Mouse (Mus musculus) ES-E14 (cell line): ENCODE results near the gene Aldh9a1. TPM values are rescaled to one million over a fixed set of nuclear protein-coding genes. Genes with fewer than 3 reads are reported as not detected.

Source experiments
- DNase-seq: peaks from one replicate; pipeline ENCODE4 v3.0.0-alpha.2; 2013; ENCODE audit warnings: low read depth, low spot score
- H3K27ac ChIP-seq: 2 replicates; pipeline ENCODE4 v1.5.1; 2012; ENCODE audit warnings: low read depth, mild to moderate bottlenecking, low read length, moderate library complexity, mixed read lengths; ENCODE audit not compliant: poor library complexity, insufficient read depth, severe bottlenecking
- H3K36me3 ChIP-seq: 2 replicates; pipeline ENCODE4 v1.6.1; 2012; ENCODE audit warnings: mild to moderate bottlenecking, low read length, moderate library complexity, mixed read lengths; ENCODE audit not compliant: control insufficient read depth, poor library complexity, insufficient read depth, severe bottlenecking
- H3K4me1 ChIP-seq, 2 experiments: fragments of 150-350 bp in 1 of 2; sonication (generic) in 1 of 2; 2 replicates each; pipeline ENCODE4 v1.6.1; 2012; ENCODE audit warnings: low read length in 2 of 2, mild to moderate bottlenecking in 1 of 2, mixed read lengths in 1 of 2; ENCODE audit not compliant: control insufficient read depth in 2 of 2, insufficient read depth in 2 of 2, poor library complexity in 1 of 2
- H3K4me3 ChIP-seq, 2 experiments: fragments of 150-350 bp in 1 of 2; sonication (generic) in 1 of 2; 2 replicates each; pipeline ENCODE4 v1.5.1; 2012; ENCODE audit warnings: low read length in 2 of 2, low read depth in 1 of 2, mild to moderate bottlenecking in 1 of 2, mixed read lengths in 1 of 2; ENCODE audit not compliant: insufficient read depth in 1 of 2, poor library complexity in 1 of 2, severe bottlenecking in 1 of 2
- H3K9ac ChIP-seq: 2 replicates; pipeline ENCODE4 v1.6.1; 2012; ENCODE audit warnings: low read depth, mild to moderate bottlenecking, low read length, mixed read lengths; ENCODE audit not compliant: poor library complexity, insufficient read depth, severe bottlenecking
- H3K9me3 ChIP-seq: fragments of 150-350 bp; sonication (generic); 2 replicates; pipeline ENCODE4 v1.6.1; 2012; ENCODE audit warnings: low read depth, mild to moderate bottlenecking, low read length; ENCODE audit not compliant: control insufficient read depth, insufficient read depth
- CHD2 ChIP-seq: IDR thresholded peaks from 2 replicates; pipeline ENCODE4 v1.6.1; 2014; ENCODE audit warnings: mild to moderate bottlenecking, low read depth, low read length, inconsistent platforms
- HCFC1 ChIP-seq: IDR thresholded peaks from 2 replicates; pipeline ENCODE4 v1.6.1; 2012; ENCODE audit warnings: low read length, inconsistent platforms, borderline replicate concordance; ENCODE audit not compliant: insufficient read depth
- MAFK ChIP-seq: IDR thresholded peaks from 2 replicates; pipeline ENCODE4 v1.6.1; 2014; ENCODE audit warnings: mild to moderate bottlenecking, low read depth, low read length, inconsistent platforms; ENCODE audit not compliant: insufficient read depth
- ZC3H11A ChIP-seq: IDR thresholded peaks from 2 replicates; pipeline ENCODE4 v1.6.1; 2012; ENCODE audit warnings: low read depth, mild to moderate bottlenecking, inconsistent platforms, low read length, borderline replicate concordance
- ZNF384 ChIP-seq: IDR thresholded peaks from 2 replicates; pipeline ENCODE4 v1.6.1; 2012; ENCODE audit warnings: low read depth, low read length, inconsistent platforms
- in situ Hi-C, 2 experiments: fragments of 600-800 bp; cut with MboI; formaldehyde crosslinking; loops; one replicate each; pipeline ENCODE4 v1.15.1; 2025; ENCODE audit warnings: low sequenced_read_pairs in 2 of 2, inconsistent platforms in 1 of 2; ENCODE audit not compliant: unreplicated experiment in 2 of 2
- total RNA-seq: library from RNA; depleted of rRNA; stranded (reverse); fragments of 300-350 nt; gene quantifications from 2 replicates; pipeline ENCODE4 v1.2.3, GENCODE M21; 2012

Gene Aldh9a1
- total RNA-seq, 1 experiment = 26.8 TPM

- no peak overlapping the region for H3K27ac ChIP-seq
- no peak for TF ChIP-seq MAFK
- TF ChIP-seq HCFC1 = no peak
- TF ChIP-seq ZC3H11A = no peak
- TF ChIP-seq ZNF384 = no peak
- TF ChIP-seq CHD2 = no peak
- no peak for DNase-seq
These were observed 36.7 kb downstream of the Aldh9a1 start for GRCm38 (mm10) chr1:167386466-167386865.

GRCm38 (mm10) chr1:167387310-167387709 is 37.5 kb downstream of the Aldh9a1 start:
- Histone ChIP-seq H3K4me1 (peaks cover 0 to 3% of the 10 kb centered on the region in 2 experiments; a peak in 1 of 4 replicates), H3K4me3 (no peak overlapping the region), H3K9ac (no peak overlapping the region), H3K27ac (no peak overlapping the region), H3K36me3 (no peaks in the 10 kb centered on the region), H3K9me3 (no peaks in the 10 kb centered on the region)
- TF ChIP-seq ZNF384 (no peak), ZC3H11A (no peak), MAFK (no peak), CHD2 (no peak), HCFC1 (no peak)
- in situ Hi-C loops = no loop called here
- DNase-seq = no peak

More at GRCm38 (mm10) chr1:167386466-167386865, 36.7 kb downstream of the Aldh9a1 start:
- H3K9me3 ChIP-seq = no peaks in the 10 kb centered on the region
- in situ Hi-C loops = no loop called here
- no peak overlapping the region for H3K4me3 ChIP-seq
- H3K36me3 ChIP-seq = no peaks in the 10 kb centered on the region
- H3K9ac ChIP-seq = no peak overlapping the region
- H3K4me1 ChIP-seq = peaks cover 3 to 5% of the 10 kb centered on the region in 2 experiments; a peak in 2 of 4 replicates

GRCm38 (mm10) chr1:167387796-167388195 is 38.0 kb downstream of the Aldh9a1 start:
- no peaks in the 10 kb centered on the region for H3K36me3 ChIP-seq
- H3K4me1 ChIP-seq = peaks cover 0 to 2% of the 10 kb centered on the region in 2 experiments; a peak in 2 of 4 replicates
- no peak overlapping the region for H3K4me3 ChIP-seq
- TF ChIP-seq ZC3H11A (no peak), CHD2 (no peak), ZNF384 (no peak), MAFK (no peak), HCFC1 (no peak)
- no peaks in the 10 kb centered on the region for H3K9me3 ChIP-seq
- DNase-seq = no peak
- H3K9ac ChIP-seq = no peak overlapping the region
- no peak overlapping the region for H3K27ac ChIP-seq
- in situ Hi-C loops = no loop called here

GRCm38 (mm10) chr1:167388571-167388970 is 38.8 kb downstream of the Aldh9a1 start:
- TF ChIP-seq MAFK = no peak
- TF ChIP-seq HCFC1 = no peak
- TF ChIP-seq ZC3H11A = no peak
- no peak for TF ChIP-seq ZNF384
- TF ChIP-seq CHD2 = no peak
- H3K4me1 ChIP-seq = no peaks in the 10 kb centered on the region; a peak in 1 of 4 replicates
- H3K9ac ChIP-seq = no peak overlapping the region
- no peak overlapping the region for H3K4me3 ChIP-seq
- in situ Hi-C loops = no loop called here
- no peaks in the 10 kb centered on the region for H3K36me3 ChIP-seq
- DNase-seq = no peak
- H3K9me3 ChIP-seq = no peaks in the 10 kb centered on the region
- H3K27ac ChIP-seq = no peak overlapping the region
